Mouse (Mus musculus): ENCODE measurements around the gene Ndufv3. TPM values are rescaled to one million over a fixed set of nuclear protein-coding genes. Genes with fewer than 3 reads are reported as not detected.
A peak's percentile ranks its signal among the peaks of the same experiment; 100 is the strongest.

The Ndufv3 gene
- polyA plus RNA-seq (2016; fragmentation: Nextera tagmentation; extraction: Ambion mirVana) = 214 and 215 TPM in 2 replicates

GRCm38 (mm10) chr17:31519946-31520838 lies at the start of gene Ndufv3, which contains the start of gene Wdr4:
TSS of gene Ndufv3 (plus strand) at chr17:31520115.
TSS of gene Wdr4 (minus strand) at chr17:31519980.
- peak within 1 kb of the TSS; percentile 82 for H3K4me3 ChIP-seq
- peaks cover 26% of the 10 kb centered on the region for H3K4me1 ChIP-seq
- H3K27me3 ChIP-seq (replicated peaks) = 0 out of 2 replicates have a peak, but pooled peaks cover 7% of the 10 kb centered on the region
- peak; percentile 97 for ATAC-seq
- peak within 1 kb of the TSS; percentile 80 for H3K4me2 ChIP-seq
- H3K9ac ChIP-seq = peak within 1 kb of the TSS; percentile 81
- no peaks in the 10 kb centered on the region for H3K9me3 ChIP-seq (replicated peaks)
- under 1% methylated on average over 45 of the region's 45 CpGs for WGBS (ENCODE audit: insufficient replicate concordance)
- peaks cover 28% of the 10 kb centered on the region for H3K36me3 ChIP-seq
- H3K27ac ChIP-seq = peak within 1 kb of the TSS; percentile 77

- H3K4me2 ChIP-seq = no peak overlapping the region
Measured at GRCm38 (mm10) chr17:31470766-31471418, 49.0 kb upstream of the Ndufv3 start.

GRCm38 (mm10) chr17:31474388-31474787 lies 45.5 kb upstream of the Ndufv3 start:
- Histone ChIP-seq H3K4me3 (no peak overlapping the region), H3K9me3 (replicated peaks) (no peaks in the 10 kb centered on the region), H3K4me1 (0 out of 2 replicates have a peak, but pooled peaks cover 6% of the 10 kb centered on the region), H3K36me3 (no peaks in the 10 kb centered on the region), H3K27me3 (replicated peaks) (no peaks in the 10 kb centered on the region), H3K9ac (no peak overlapping the region), H3K4me2 (no peak overlapping the region), H3K27ac (no peak overlapping the region)
- 63% methylated on average over 6 of the region's 6 CpGs for WGBS (ENCODE audit: insufficient replicate concordance)
- no peak for ATAC-seq

More at GRCm38 (mm10) chr17:31470766-31471418, 49.0 kb upstream of the Ndufv3 start:
- ATAC-seq = no peak
- H3K36me3 ChIP-seq = peaks cover 7% of the 10 kb centered on the region
- H3K4me1 ChIP-seq = peaks cover 7% of the 10 kb centered on the region; the same call in 1 of the 2 replicates
- WGBS (ENCODE audit: insufficient replicate concordance) = 66% methylated on average over 5 of the region's 5 CpGs
- no peak overlapping the region for H3K27ac ChIP-seq
- no peaks in the 10 kb centered on the region for H3K27me3 ChIP-seq (replicated peaks)
- H3K4me3 ChIP-seq = no peak overlapping the region
- no peaks in the 10 kb centered on the region for H3K9me3 ChIP-seq (replicated peaks)
- H3K9ac ChIP-seq = no peak overlapping the region

- Histone ChIP-seq H3K27ac (no peak overlapping the region), H3K4me3 (no peak overlapping the region), H3K4me1 (0 out of 2 replicates have a peak, but pooled peaks cover 6% of the 10 kb centered on the region), H3K27me3 (replicated peaks) (no peaks in the 10 kb centered on the region), H3K36me3 (no peaks in the 10 kb centered on the region), H3K4me2 (no peak overlapping the region), H3K9me3 (replicated peaks) (no peaks in the 10 kb centered on the region), H3K9ac (no peak overlapping the region)
- WGBS (ENCODE audit: insufficient replicate concordance) = 55% methylated on average over 7 of the region's 7 CpGs
- no peak for ATAC-seq
Measured at GRCm38 (mm10) chr17:31478606-31479005, 41.3 kb upstream of the Ndufv3 start.

- no peak overlapping the region for H3K4me2 ChIP-seq
- H3K9me3 ChIP-seq (replicated peaks) = no peaks in the 10 kb centered on the region
- H3K9ac ChIP-seq = no peak overlapping the region
- ATAC-seq = no peak
- 0 out of 2 replicates have a peak, but pooled peaks cover 6% of the 10 kb centered on the region for H3K4me1 ChIP-seq
- no peaks in the 10 kb centered on the region for H3K36me3 ChIP-seq
- WGBS (ENCODE audit: insufficient replicate concordance) = 43% methylated on average over 11 of the region's 11 CpGs
- no peak overlapping the region for H3K27ac ChIP-seq
- H3K27me3 ChIP-seq (replicated peaks) = no peaks in the 10 kb centered on the region
- no peak overlapping the region for H3K4me3 ChIP-seq
Measured at GRCm38 (mm10) chr17:31479108-31479844, 40.6 kb upstream of the Ndufv3 start.

GRCm38 (mm10) chr17:31486616-31487198 lies 33.2 kb upstream of the Ndufv3 start:
- no peak for ATAC-seq
- Histone ChIP-seq H3K4me3 (no peak overlapping the region), H3K4me1 (no peaks in the 10 kb centered on the region), H3K27me3 (replicated peaks) (peaks cover 8% of the 10 kb centered on the region), H3K27ac (no peak overlapping the region), H3K9ac (no peak overlapping the region), H3K36me3 (no peaks in the 10 kb centered on the region), H3K9me3 (replicated peaks) (no peaks in the 10 kb centered on the region), H3K4me2 (no peak overlapping the region)
- 71% methylated on average over 10 of the region's 10 CpGs for WGBS (ENCODE audit: insufficient replicate concordance)

- Histone ChIP-seq H3K36me3 (no peaks in the 10 kb centered on the region), H3K4me2 (no peak overlapping the region), H3K27ac (no peak overlapping the region), H3K4me1 (no peaks in the 10 kb centered on the region), H3K27me3 (replicated peaks) (peaks cover 8% of the 10 kb centered on the region), H3K9me3 (replicated peaks) (no peaks in the 10 kb centered on the region), H3K9ac (no peak overlapping the region), H3K4me3 (no peak overlapping the region)
- 45% methylated on average over 6 of the region's 6 CpGs for WGBS (ENCODE audit: insufficient replicate concordance)
- ATAC-seq = no peak
Measured at GRCm38 (mm10) chr17:31487433-31488060, 32.4 kb upstream of the Ndufv3 start.

GRCm38 (mm10) chr17:31491355-31491754 lies 28.6 kb upstream of the Ndufv3 start:
- Histone ChIP-seq H3K27me3 (replicated peaks) (peaks cover 6% of the 10 kb centered on the region), H3K9ac (no peak overlapping the region), H3K4me2 (no peak overlapping the region), H3K4me3 (no peak overlapping the region), H3K36me3 (peaks cover 17% of the 10 kb centered on the region), H3K4me1 (no peaks in the 10 kb centered on the region), H3K9me3 (replicated peaks) (no peaks in the 10 kb centered on the region), H3K27ac (no peak overlapping the region)
- ATAC-seq = no peak

- Histone ChIP-seq H3K4me3 (no peak overlapping the region), H3K36me3 (peaks cover 27% of the 10 kb centered on the region), H3K27ac (no peak overlapping the region), H3K4me2 (no peak overlapping the region), H3K27me3 (replicated peaks) (no peaks in the 10 kb centered on the region; the same call in 1 of the 2 replicates), H3K9ac (no peak overlapping the region), H3K9me3 (replicated peaks) (no peaks in the 10 kb centered on the region), H3K4me1 (no peaks in the 10 kb centered on the region)
- WGBS (ENCODE audit: insufficient replicate concordance) = 0% methylated on average over 2 of the region's 2 CpGs
- no peak for ATAC-seq
Measured at GRCm38 (mm10) chr17:31492416-31492815, 27.5 kb upstream of the Ndufv3 start.

- ATAC-seq = no peak
- Histone ChIP-seq H3K4me3 (no peak overlapping the region), H3K4me2 (no peak overlapping the region), H3K36me3 (peaks cover 53% of the 10 kb centered on the region), H3K9ac (no peak overlapping the region), H3K9me3 (replicated peaks) (no peaks in the 10 kb centered on the region), H3K27ac (no peak overlapping the region), H3K27me3 (replicated peaks) (no peaks in the 10 kb centered on the region), H3K4me1 (no peaks in the 10 kb centered on the region)
- 92% methylated on average over 1 of the region's 1 CpGs for WGBS (ENCODE audit: insufficient replicate concordance)
Measured at GRCm38 (mm10) chr17:31494989-31495388, 24.9 kb upstream of the Ndufv3 start.

GRCm38 (mm10) chr17:31497726-31498125 lies 22.2 kb upstream of the Ndufv3 start:
- Histone ChIP-seq H3K4me1 (peaks cover 14% of the 10 kb centered on the region), H3K36me3 (peaks cover 80% of the 10 kb centered on the region), H3K27ac (no peak overlapping the region), H3K9me3 (replicated peaks) (no peaks in the 10 kb centered on the region), H3K27me3 (replicated peaks) (no peaks in the 10 kb centered on the region), H3K4me2 (no peak overlapping the region), H3K9ac (no peak overlapping the region), H3K4me3 (no peak overlapping the region)
- WGBS (ENCODE audit: insufficient replicate concordance) = 81% methylated on average over 6 of the region's 6 CpGs
- ATAC-seq = no peak
